Mouse (Mus musculus): Measurements from ENCODE around the gene Ccdc69.

- TF ChIP-seq CTCF (IDR thresholded peaks at IDR 0.05; ENCODE audit: control insufficient read depth, insufficient read depth, insufficient read length), result no peak
- no peak for TF ChIP-seq USF1 (IDR thresholded peaks at IDR 0.05; ENCODE audit: low read depth)
- no peak for TF ChIP-seq MAX (IDR thresholded peaks at IDR 0.05)
Observed at GRCm38 (mm10) chr11:55062856-55063255, 15.1 kb downstream of the Ccdc69 start.
